Mouse (Mus musculus) fat pad, adult 2 months (tissue): Measurements from ENCODE around the gene Asb17.
"Not testable (repeated sequence)": the region's sequence is repeated elsewhere in the genome, so short reads cannot be mapped to it uniquely, and the experiment has no call there.

Experiments used
- DNase-seq: peaks from one replicate; pipeline ENCODE4 v3.0.0-alpha.2; 2011; ENCODE audit warnings: low read depth, low spot score; ENCODE audit errors: extremely low read depth

The Asb17 gene

GRCm38 (mm10) chr3:153831873-153832653 lies 11.9 kb upstream of the Asb17 start:
- no peak for DNase-seq

GRCm38 (mm10) chr3:153832654-153832945 lies 11.4 kb upstream of the Asb17 start:
- no peak for DNase-seq

- no peak for DNase-seq
Observed at GRCm38 (mm10) chr3:153834071-153834470, 9.9 kb upstream of the Asb17 start.

GRCm38 (mm10) chr3:153835455-153836086 lies 8.4 kb upstream of the Asb17 start:
- DNase-seq = no peak

GRCm38 (mm10) chr3:153836316-153836715 lies 7.7 kb upstream of the Asb17 start:
- no peak for DNase-seq

- no peak for DNase-seq
Observed at GRCm38 (mm10) chr3:153837593-153837992, 6.4 kb upstream of the Asb17 start.

GRCm38 (mm10) chr3:153844757-153845156 lies 748 bp downstream of the Asb17 start:
- no peak for DNase-seq

- DNase-seq = no peak
Observed at GRCm38 (mm10) chr3:153845500-153845899, 1.5 kb downstream of the Asb17 start.

GRCm38 (mm10) chr3:153846109-153846508 lies 2.1 kb downstream of the Asb17 start:
- DNase-seq = no peak

GRCm38 (mm10) chr3:153847207-153847733 lies 3.3 kb downstream of the Asb17 start:
- no peak for DNase-seq

GRCm38 (mm10) chr3:153849368-153850015 lies 5.5 kb downstream of the Asb17 start:
- DNase-seq = no peak

GRCm38 (mm10) chr3:153850759-153851158 lies 6.8 kb downstream of the Asb17 start:
- no peak for DNase-seq

- DNase-seq = no peak
Observed at GRCm38 (mm10) chr3:153852266-153852665, 8.3 kb downstream of the Asb17 start.

- no peak for DNase-seq
Observed at GRCm38 (mm10) chr3:153858350-153859001, 14.5 kb downstream of the Asb17 start.

GRCm38 (mm10) chr3:153860392-153860791 lies 16.4 kb downstream of the Asb17 start:
- not testable (repeated sequence) for DNase-seq

GRCm38 (mm10) chr3:153863816-153864215 lies 19.8 kb downstream of the Asb17 start:
- DNase-seq = no peak

- no peak for DNase-seq
Observed at GRCm38 (mm10) chr3:153864636-153865429, 20.8 kb downstream of the Asb17 start.

GRCm38 (mm10) chr3:153867149-153868136 lies 23.4 kb downstream of the Asb17 start:
- DNase-seq = no peak

- DNase-seq = no peak
Observed at GRCm38 (mm10) chr3:153871396-153871795, 27.4 kb downstream of the Asb17 start.
